Mouse (Mus musculus): ENCODE measurements around the gene Ptpn18. TPM values are rescaled to one million over a fixed set of nuclear protein-coding genes. Genes with fewer than 3 reads are reported as not detected.
"Not testable (repeated sequence)": the region's sequence is repeated elsewhere in the genome, so short reads cannot be mapped to it uniquely, and the experiment has no call there.

Gene Ptpn18
- polyA plus RNA-seq, 1 experiment from 2014 or later, result 48.1 TPM

GRCm38 (mm10) chr1:34511027-34511426, 51.5 kb downstream of the Ptpn18 start:
- no peaks in the 10 kb centered on the region for H3K4me1 ChIP-seq (ENCODE audit: insufficient read depth)
- no peaks in the 10 kb centered on the region for H3K9me3 ChIP-seq (ENCODE audit: low read depth, low read length)
- no peak overlapping the region for H3K27ac ChIP-seq (ENCODE audit: low read depth)
- ATAC-seq (ENCODE audit: insufficient read depth), result no peak
- H3K4me2 ChIP-seq, result no peak overlapping the region
- DNase-seq, result peak; percentile 59
- H3K36me3 ChIP-seq (ENCODE audit: insufficient read depth), result no peaks in the 10 kb centered on the region
- WGBS, result 3% methylated on average over 3 of the region's 3 CpGs
- no peak overlapping the region for H3K4me3 ChIP-seq (ENCODE audit: low read depth, low read length)
- TF ChIP-seq CTCF (IDR thresholded peaks at IDR 0.05; ENCODE audit: low read depth), result peak; percentile 65
- H3K27me3 ChIP-seq (ENCODE audit: insufficient read depth, low read length), result no peaks in the 10 kb centered on the region
- no peak overlapping the region for H3K9ac ChIP-seq

GRCm38 (mm10) chr1:34513068-34513467, 53.5 kb downstream of the Ptpn18 start:
- 73% methylated on average over 4 of the region's 4 CpGs for WGBS

GRCm38 (mm10) chr1:34516595-34516994, 57.0 kb downstream of the Ptpn18 start:
- DNase-seq, result peak; percentile 21
- 16% methylated on average over 5 of the region's 5 CpGs for WGBS
- Histone ChIP-seq H3K4me1 (ENCODE audit: insufficient read depth) (no peaks in the 10 kb centered on the region), H3K4me3 (ENCODE audit: low read depth, low read length) (no peak overlapping the region), H3K27ac (ENCODE audit: low read depth) (no peak overlapping the region), H3K27me3 (ENCODE audit: insufficient read depth, low read length) (no peaks in the 10 kb centered on the region), H3K9ac (no peak overlapping the region), H3K4me2 (no peak overlapping the region), H3K36me3 (ENCODE audit: insufficient read depth) (no peaks in the 10 kb centered on the region), H3K9me3 (ENCODE audit: low read depth, low read length) (no peaks in the 10 kb centered on the region)
- ATAC-seq (ENCODE audit: insufficient read depth), result no peak
- TF ChIP-seq CTCF (IDR thresholded peaks at IDR 0.05; ENCODE audit: low read depth), result no peak

More at GRCm38 (mm10) chr1:34513068-34513467, 53.5 kb downstream of the Ptpn18 start:
- no peaks in the 10 kb centered on the region for H3K9me3 ChIP-seq (ENCODE audit: low read depth, low read length)
- TF ChIP-seq CTCF (IDR thresholded peaks at IDR 0.05; ENCODE audit: low read depth), result no peak
- no peaks in the 10 kb centered on the region for H3K36me3 ChIP-seq (ENCODE audit: insufficient read depth)
- H3K9ac ChIP-seq, result no peak overlapping the region
- H3K27me3 ChIP-seq (ENCODE audit: insufficient read depth, low read length), result no peaks in the 10 kb centered on the region
- H3K4me3 ChIP-seq (ENCODE audit: low read depth, low read length), result no peak overlapping the region
- H3K27ac ChIP-seq (ENCODE audit: low read depth), result no peak overlapping the region
- H3K4me2 ChIP-seq, result no peak overlapping the region
- no peaks in the 10 kb centered on the region for H3K4me1 ChIP-seq (ENCODE audit: insufficient read depth)
- no peak for ATAC-seq (ENCODE audit: insufficient read depth)
- no peak for DNase-seq

GRCm38 (mm10) chr1:34517297-34517696, 57.7 kb downstream of the Ptpn18 start:
- not testable (repeated sequence) for DNase-seq; H3K36me3 ChIP-seq (ENCODE audit: insufficient read depth); H3K9me3 ChIP-seq (ENCODE audit: low read depth, low read length); ATAC-seq (ENCODE audit: insufficient read depth); H3K4me2 ChIP-seq; H3K27me3 ChIP-seq (ENCODE audit: insufficient read depth, low read length); H3K4me3 ChIP-seq (ENCODE audit: low read depth, low read length); H3K9ac ChIP-seq; H3K4me1 ChIP-seq (ENCODE audit: insufficient read depth); H3K27ac ChIP-seq (ENCODE audit: low read depth)
- WGBS, result 17% methylated on average over 6 of the region's 6 CpGs

DNA sequence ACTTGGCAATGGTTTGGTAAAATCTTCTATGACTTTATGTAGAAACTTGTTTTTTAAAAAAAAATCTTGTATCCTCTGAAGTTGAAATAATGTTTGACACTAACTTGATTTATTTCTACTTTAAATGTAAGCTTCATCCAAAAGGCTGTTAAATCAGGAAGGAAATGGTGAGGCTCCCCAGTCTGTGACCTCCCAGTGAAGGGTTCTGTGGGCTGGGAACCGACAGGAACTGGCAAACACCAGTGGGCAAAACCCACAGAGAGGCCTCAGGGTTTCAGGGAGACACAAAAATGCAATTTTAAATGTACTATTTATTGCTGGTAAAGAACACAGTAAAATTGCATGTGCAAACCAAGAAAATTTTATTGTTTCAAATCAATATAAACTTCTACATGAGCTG, 58.2 kb downstream of the Ptpn18 start:
- not testable (repeated sequence) for DNase-seq; H3K27ac ChIP-seq (ENCODE audit: low read depth); H3K27me3 ChIP-seq (ENCODE audit: insufficient read depth, low read length); ATAC-seq (ENCODE audit: insufficient read depth); H3K4me2 ChIP-seq; H3K9ac ChIP-seq; H3K36me3 ChIP-seq (ENCODE audit: insufficient read depth); H3K9me3 ChIP-seq (ENCODE audit: low read depth, low read length); H3K4me1 ChIP-seq (ENCODE audit: insufficient read depth); H3K4me3 ChIP-seq (ENCODE audit: low read depth, low read length)
- 18% methylated on average over 1 of the region's 1 CpGs for WGBS

- no peaks in the 10 kb centered on the region for H3K4me1 ChIP-seq (ENCODE audit: insufficient read depth)
- 68% methylated on average over 1 of the region's 1 CpGs for WGBS
- H3K27ac ChIP-seq (ENCODE audit: low read depth), result no peak overlapping the region
- DNase-seq (no peak), ATAC-seq (ENCODE audit: insufficient read depth) (no peak)
- no peak overlapping the region for H3K4me3 ChIP-seq (ENCODE audit: low read depth, low read length)
- no peaks in the 10 kb centered on the region for H3K36me3 ChIP-seq (ENCODE audit: insufficient read depth)
- H3K27me3 ChIP-seq (ENCODE audit: insufficient read depth, low read length), result no peaks in the 10 kb centered on the region
- H3K9me3 ChIP-seq (ENCODE audit: low read depth, low read length), result no peaks in the 10 kb centered on the region
- no peak overlapping the region for H3K4me2 ChIP-seq
- no peak overlapping the region for H3K9ac ChIP-seq
- TF ChIP-seq CTCF (IDR thresholded peaks at IDR 0.05; ENCODE audit: low read depth), result no peak
Measured at GRCm38 (mm10) chr1:34518259-34518658, 58.7 kb downstream of the Ptpn18 start.

DNA sequence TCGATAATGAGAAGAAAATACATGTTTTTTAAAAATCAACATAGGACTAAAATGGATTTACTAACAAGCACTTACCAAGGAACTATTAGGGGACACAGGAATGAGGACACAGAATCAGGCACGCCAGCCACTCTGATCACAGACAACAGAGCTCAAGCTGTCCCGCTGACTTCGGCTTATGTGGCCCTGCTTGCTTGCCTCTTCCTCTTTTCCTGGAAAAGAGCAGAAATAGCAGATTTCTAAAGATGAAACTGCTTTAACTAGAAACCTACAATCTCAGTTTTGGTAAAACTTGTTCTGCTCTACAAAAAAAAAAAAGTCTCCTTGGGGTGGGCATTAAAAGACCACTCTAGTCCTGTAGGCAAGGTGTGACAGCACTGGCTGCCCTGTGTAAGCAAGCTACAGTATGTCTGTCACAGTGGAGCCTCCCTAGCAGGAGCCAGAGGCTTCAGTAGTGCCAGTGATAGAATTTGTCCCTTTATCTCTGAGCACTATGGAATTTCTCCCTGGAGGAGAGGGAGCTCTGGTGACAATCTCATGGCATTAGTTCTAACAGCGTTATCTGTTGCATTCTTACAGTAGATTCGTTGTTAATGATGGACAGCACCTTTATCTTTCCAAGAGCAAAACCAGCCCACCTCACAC, 62.8 kb downstream of the Ptpn18 start:
- ATAC-seq (ENCODE audit: insufficient read depth) (no peak), DNase-seq (peak; percentile 8)
- H3K4me1 ChIP-seq (ENCODE audit: insufficient read depth), result no peaks in the 10 kb centered on the region
- H3K9me3 ChIP-seq (ENCODE audit: low read depth, low read length), result no peaks in the 10 kb centered on the region
- H3K27ac ChIP-seq (ENCODE audit: low read depth), result no peak overlapping the region
- TF ChIP-seq CTCF (IDR thresholded peaks at IDR 0.05; ENCODE audit: low read depth), result no peak
- no peaks in the 10 kb centered on the region for H3K36me3 ChIP-seq (ENCODE audit: insufficient read depth)
- no peak overlapping the region for H3K4me2 ChIP-seq
- no peak overlapping the region for H3K9ac ChIP-seq
- H3K4me3 ChIP-seq (ENCODE audit: low read depth, low read length), result no peak overlapping the region
- WGBS, result 54% methylated on average over 6 of the region's 6 CpGs
- H3K27me3 ChIP-seq (ENCODE audit: insufficient read depth, low read length), result no peaks in the 10 kb centered on the region

DNA sequence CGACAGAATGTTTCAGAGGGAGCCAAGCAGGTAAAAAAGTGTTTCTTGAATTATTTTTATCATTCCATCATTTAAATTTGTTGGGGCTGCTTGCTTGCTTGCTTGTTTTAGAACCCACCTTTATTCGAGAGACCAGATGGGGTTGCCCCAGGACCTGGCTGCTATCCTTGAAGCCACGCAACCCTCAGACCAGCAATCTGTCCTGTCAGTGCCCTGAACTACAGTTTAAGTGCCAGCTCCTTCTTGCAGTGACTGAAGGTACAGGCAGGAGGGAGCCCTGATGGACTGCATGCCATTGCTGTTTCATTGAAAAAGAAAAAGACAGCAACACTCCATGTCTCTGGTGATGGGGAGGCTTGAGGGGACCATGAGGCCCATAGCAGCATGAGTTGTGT, 63.3 kb downstream of the Ptpn18 start:
- no peak for ATAC-seq (ENCODE audit: insufficient read depth)
- H3K27me3 ChIP-seq (ENCODE audit: insufficient read depth, low read length), result no peaks in the 10 kb centered on the region
- no peaks in the 10 kb centered on the region for H3K36me3 ChIP-seq (ENCODE audit: insufficient read depth)
- no peaks in the 10 kb centered on the region for H3K4me1 ChIP-seq (ENCODE audit: insufficient read depth)
- no peak overlapping the region for H3K4me3 ChIP-seq (ENCODE audit: low read depth, low read length)
- TF ChIP-seq CTCF (IDR thresholded peaks at IDR 0.05; ENCODE audit: low read depth), result no peak
- H3K4me2 ChIP-seq, result no peak overlapping the region
- H3K9ac ChIP-seq, result no peak overlapping the region
- 51% methylated on average over 3 of the region's 3 CpGs for WGBS
- H3K9me3 ChIP-seq (ENCODE audit: low read depth, low read length), result no peaks in the 10 kb centered on the region
- H3K27ac ChIP-seq (ENCODE audit: low read depth), result no peak overlapping the region
- DNase-seq, result no peak
